Mouse (Mus musculus): Measurements from ENCODE around the gene Cfap69. TPM values are rescaled to one million over a fixed set of nuclear protein-coding genes. Genes with fewer than 3 reads are reported as not detected.
A peak's percentile ranks its signal among the peaks of the same experiment; 100 is the strongest.

Cfap69 gene
- polyA plus RNA-seq, 2 experiments = 0.10 to 0.32 TPM

DNA sequence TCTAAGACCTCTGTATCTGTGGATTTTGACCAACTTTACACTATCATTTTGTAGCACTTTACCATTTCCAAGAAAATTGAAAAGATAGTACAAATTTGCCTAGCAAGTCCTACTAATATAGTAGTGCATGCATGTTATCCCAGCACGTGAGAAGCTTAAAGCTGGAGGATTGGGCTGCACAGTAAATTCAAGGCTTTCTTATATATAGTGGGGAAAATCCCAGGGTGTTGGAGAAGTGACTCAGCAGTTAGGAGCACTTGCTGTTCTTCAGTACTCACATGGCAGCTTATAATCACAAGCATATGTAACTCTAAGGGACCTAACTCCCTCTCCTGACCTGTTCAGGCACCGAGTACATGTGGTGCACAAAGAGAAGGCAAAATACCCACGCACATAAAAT lies 101.6 kb downstream of the Cfap69 start:
- Histone ChIP-seq H3K9ac (replicated peaks) (no peak overlapping the region), H3K4me2 (ENCODE audit: low read depth) (no peak overlapping the region), H3K4me3 (ENCODE audit: insufficient read depth in 1 of 2, low read depth in 2 of 2, low read length in 2 of 2) (no peak overlapping the region), H3K27me3 (ENCODE audit: control insufficient read depth, insufficient read depth, low read length) (no peaks in the 10 kb centered on the region), H3K4me1 (replicated peaks; ENCODE audit: control insufficient read depth in 2 of 2, insufficient read depth in 2 of 2, low read length in 1 of 2) (peaks cover 2 to 6% of the 10 kb centered on the region in 2 experiments; a peak in 2 of 4 replicates), H3K27ac (no peak overlapping the region), H3K36me3 (replicated peaks; ENCODE audit: control insufficient read depth, insufficient read depth, low read depth) (no peaks in the 10 kb centered on the region), H3K9me3 (ENCODE audit: control insufficient read depth, low read length) (no peaks in the 10 kb centered on the region)
- no peak for ATAC-seq (ENCODE audit: insufficient read depth)
- no peak for DNase-seq (ENCODE audit: low read depth in 3 of 3, low spot score in 3 of 3)
- TF ChIP-seq CTCF (IDR thresholded peaks at IDR 0.05; ENCODE audit: low read depth) = no peak
- no peak for TF ChIP-seq EP300 (IDR thresholded peaks at IDR 0.05; ENCODE audit: low read depth)
- WGBS (ENCODE audit: insufficient replicate concordance) = 49% methylated on average over 3 of the region's 3 CpGs

DNA sequence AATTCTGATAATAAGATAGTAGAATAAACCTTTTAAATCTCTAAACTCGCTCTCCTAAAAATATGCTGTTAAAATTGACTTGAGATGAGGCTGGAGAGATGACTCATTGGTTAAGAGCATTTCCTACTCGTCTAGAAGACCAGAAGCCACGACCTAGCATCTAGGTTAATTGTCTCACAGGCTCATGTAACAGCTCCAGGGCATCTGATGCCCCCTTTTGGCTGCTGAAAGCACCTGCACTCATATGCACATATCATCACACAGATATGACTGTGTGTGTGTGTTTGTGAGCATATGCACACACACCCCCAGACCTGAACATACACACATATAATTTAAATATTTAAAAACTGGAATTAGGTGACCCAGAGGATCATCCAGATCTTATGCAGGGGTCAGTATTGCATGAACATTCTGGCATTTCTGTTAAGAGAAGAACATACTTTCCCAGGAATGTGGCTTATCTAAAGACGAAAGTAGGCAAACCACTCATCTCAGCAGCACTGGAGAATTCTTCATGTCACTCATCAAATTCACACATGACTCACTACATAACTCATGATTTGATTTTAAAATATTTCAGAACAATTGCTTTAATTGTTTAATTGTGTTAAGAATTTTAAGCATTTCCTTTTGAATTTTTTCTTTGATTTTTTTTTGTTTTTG lies 102.9 kb downstream of the Cfap69 start:
- WGBS (ENCODE audit: insufficient replicate concordance) = 54% methylated on average over 4 of the region's 4 CpGs
- Histone ChIP-seq H3K27ac (no peak overlapping the region), H3K4me3 (ENCODE audit: insufficient read depth in 1 of 2, low read depth in 2 of 2, low read length in 2 of 2) (no peak overlapping the region), H3K27me3 (ENCODE audit: control insufficient read depth, insufficient read depth, low read length) (no peaks in the 10 kb centered on the region), H3K4me1 (replicated peaks; ENCODE audit: control insufficient read depth in 2 of 2, insufficient read depth in 2 of 2, low read length in 1 of 2) (peaks cover 2 to 7% of the 10 kb centered on the region in 2 experiments; a peak in 2 of 4 replicates), H3K4me2 (ENCODE audit: low read depth) (no peak overlapping the region), H3K9me3 (ENCODE audit: control insufficient read depth, low read length) (no peaks in the 10 kb centered on the region), H3K9ac (replicated peaks) (no peak overlapping the region), H3K36me3 (replicated peaks; ENCODE audit: control insufficient read depth, insufficient read depth, low read depth) (no peaks in the 10 kb centered on the region)
- TF ChIP-seq CTCF (IDR thresholded peaks at IDR 0.05; ENCODE audit: low read depth) (peak; percentile 29; the same call in 1 of the 2 replicates), EP300 (IDR thresholded peaks at IDR 0.05; ENCODE audit: low read depth) (no peak)
- no peak for DNase-seq (ENCODE audit: low read depth in 3 of 3, low spot score in 3 of 3)
- ATAC-seq (ENCODE audit: insufficient read depth) = no peak

DNA sequence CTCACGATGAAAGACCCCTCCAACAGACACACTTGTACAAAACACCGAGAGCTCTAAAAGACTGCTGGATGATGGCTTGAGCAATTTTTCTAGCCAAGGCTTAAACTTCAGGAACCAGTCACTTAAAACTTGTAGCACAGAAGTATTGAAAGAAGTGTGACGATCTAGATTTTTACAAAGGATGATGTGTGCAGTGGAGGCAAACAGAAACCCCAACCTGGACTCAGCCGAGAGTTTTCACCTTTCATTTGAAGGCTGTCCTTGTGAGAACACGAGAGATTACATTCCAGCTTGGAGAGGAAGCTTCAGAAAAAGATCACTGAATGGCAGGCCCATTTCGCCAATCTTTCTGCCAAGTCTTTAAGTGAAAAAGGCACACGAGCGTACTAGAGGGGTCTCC lies 104.2 kb downstream of the Cfap69 start:
- Histone ChIP-seq H3K27ac (no peak overlapping the region), H3K4me3 (ENCODE audit: insufficient read depth in 1 of 2, low read depth in 2 of 2, low read length in 2 of 2) (peak overlapping the region; percentile 65 to 98), H3K4me2 (ENCODE audit: low read depth) (peak overlapping the region; percentile 69), H3K36me3 (replicated peaks; ENCODE audit: control insufficient read depth, insufficient read depth, low read depth) (no peaks in the 10 kb centered on the region), H3K9me3 (ENCODE audit: control insufficient read depth, low read length) (no peaks in the 10 kb centered on the region), H3K27me3 (ENCODE audit: control insufficient read depth, insufficient read depth, low read length) (no peaks in the 10 kb centered on the region), H3K4me1 (replicated peaks; ENCODE audit: control insufficient read depth in 2 of 2, insufficient read depth in 2 of 2, low read length in 1 of 2) (peaks cover 2 to 7% of the 10 kb centered on the region in 2 experiments; a peak in 2 of 4 replicates), H3K9ac (replicated peaks) (no peak overlapping the region; the same call in 1 of the 2 replicates)
- DNase-seq (ENCODE audit: low read depth in 3 of 3, low spot score in 3 of 3) (no peak), ATAC-seq (ENCODE audit: insufficient read depth) (no peak)
- WGBS (ENCODE audit: insufficient replicate concordance) = 45% methylated on average over 8 of the region's 8 CpGs
- no peak for TF ChIP-seq EP300 (IDR thresholded peaks at IDR 0.05; ENCODE audit: low read depth)
- TF ChIP-seq CTCF (IDR thresholded peaks at IDR 0.05; ENCODE audit: low read depth) = no peak

DNA sequence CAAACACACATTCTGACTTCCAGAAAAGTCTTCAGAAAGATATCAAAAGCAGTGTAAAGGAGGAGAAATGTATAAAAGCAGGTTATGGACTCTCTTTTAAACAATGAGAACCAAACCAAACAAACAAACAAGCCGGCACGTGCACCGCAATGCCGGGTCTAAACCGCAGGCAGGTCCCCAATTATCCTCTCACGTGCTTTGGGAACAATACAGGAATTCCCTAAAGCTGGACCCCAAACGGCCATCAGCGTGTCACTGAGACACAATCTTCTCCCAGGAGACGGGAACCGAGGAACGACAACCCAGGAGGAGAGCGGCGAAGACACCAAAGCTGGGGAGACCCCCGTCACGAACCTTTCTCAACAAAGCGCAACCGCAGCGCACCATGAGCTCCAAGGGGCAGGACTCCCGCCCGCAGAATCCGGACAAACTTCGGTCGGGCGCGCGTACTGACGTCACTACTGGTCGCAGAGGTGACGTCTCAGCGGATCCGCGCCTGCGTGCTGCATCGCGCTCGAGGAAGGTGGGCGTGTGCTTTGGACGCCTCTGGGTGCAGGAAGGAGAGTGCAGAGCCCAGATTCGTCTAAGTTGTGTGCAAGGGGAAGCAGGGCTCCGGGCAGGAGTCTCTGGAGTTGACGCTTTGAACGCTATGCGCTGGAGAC lies 104.8 kb downstream of the Cfap69 start, which contains the start of gene Gtpbp10:
Gene Gtpbp10, minus strand, starts transcription at position 460 of the 662 bp plus-strand sequence.
- Histone ChIP-seq H3K27me3 (ENCODE audit: control insufficient read depth, insufficient read depth, low read length) (no peaks in the 10 kb centered on the region), H3K9ac (replicated peaks) (peak within 1 kb of the TSS; percentile 74), H3K4me1 (replicated peaks; ENCODE audit: control insufficient read depth in 2 of 2, insufficient read depth in 2 of 2, low read length in 1 of 2) (peaks cover 2 to 7% of the 10 kb centered on the region in 2 experiments; a peak in 2 of 4 replicates), H3K9me3 (ENCODE audit: control insufficient read depth, low read length) (no peaks in the 10 kb centered on the region), H3K4me3 (ENCODE audit: insufficient read depth in 1 of 2, low read depth in 2 of 2, low read length in 2 of 2) (peak within 1 kb of the TSS; percentile 65 to 98), H3K27ac (no peak within 1 kb of the TSS; the same call in 1 of the 2 replicates), H3K4me2 (ENCODE audit: low read depth) (peak within 1 kb of the TSS; percentile 69), H3K36me3 (replicated peaks; ENCODE audit: control insufficient read depth, insufficient read depth, low read depth) (peaks cover 3% of the 10 kb centered on the region; the same call in 1 of the 2 replicates)
- DNase-seq (ENCODE audit: low read depth in 3 of 3, low spot score in 3 of 3) (peak; percentile 70 to 76 (median 73)), ATAC-seq (ENCODE audit: insufficient read depth) (peak; percentile 95)
- TF ChIP-seq EP300 (IDR thresholded peaks at IDR 0.05; ENCODE audit: low read depth) (no peak), CTCF (IDR thresholded peaks at IDR 0.05; ENCODE audit: low read depth) (no peak)
- WGBS (ENCODE audit: insufficient replicate concordance) = under 1% methylated on average over 43 of the region's 43 CpGs

DNA sequence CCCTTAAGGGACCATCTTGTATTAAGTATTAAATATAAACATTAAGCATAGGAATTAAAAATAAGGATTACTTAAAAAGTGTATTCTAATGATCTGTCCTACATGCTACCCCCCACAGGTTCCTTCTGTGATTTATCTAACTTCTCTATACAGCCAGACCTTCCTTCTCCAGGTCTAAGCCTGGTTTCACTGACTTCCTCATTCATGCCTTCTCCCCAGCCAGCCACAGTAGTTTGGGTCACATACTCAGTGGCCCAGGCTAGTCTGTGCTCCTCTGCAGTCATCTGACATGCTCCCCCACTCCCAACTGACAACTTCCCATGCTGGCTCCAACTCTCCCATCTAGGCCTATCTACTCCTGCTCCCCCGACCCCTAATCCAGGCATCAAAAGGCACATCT lies 112.9 kb downstream of the Cfap69 start:
- WGBS (ENCODE audit: insufficient replicate concordance) = 59% methylated on average over 1 of the region's 1 CpGs
- no peak for ATAC-seq (ENCODE audit: insufficient read depth)
- no peak for DNase-seq (ENCODE audit: low read depth in 3 of 3, low spot score in 3 of 3)
- no peak overlapping the region for H3K9ac ChIP-seq (replicated peaks)
- no peak overlapping the region for H3K4me3 ChIP-seq (ENCODE audit: insufficient read depth in 1 of 2, low read depth in 2 of 2, low read length in 2 of 2)
- no peak for TF ChIP-seq CTCF (IDR thresholded peaks at IDR 0.05; ENCODE audit: low read depth)
- no peak for TF ChIP-seq EP300 (IDR thresholded peaks at IDR 0.05; ENCODE audit: low read depth)
- H3K9me3 ChIP-seq (ENCODE audit: control insufficient read depth, low read length) = no peaks in the 10 kb centered on the region
- no peak overlapping the region for H3K27ac ChIP-seq
- H3K27me3 ChIP-seq (ENCODE audit: control insufficient read depth, insufficient read depth, low read length) = no peaks in the 10 kb centered on the region
- H3K4me1 ChIP-seq (replicated peaks; ENCODE audit: control insufficient read depth in 2 of 2, insufficient read depth in 2 of 2, low read length in 1 of 2) = no peaks in the 10 kb centered on the region
- no peak overlapping the region for H3K4me2 ChIP-seq (ENCODE audit: low read depth)
- peaks cover 3% of the 10 kb centered on the region; the same call in 1 of the 2 replicates for H3K36me3 ChIP-seq (replicated peaks; ENCODE audit: control insufficient read depth, insufficient read depth, low read depth)
